Comparison of ENCODE assay signal across 17 mouse cellular contexts in the genomic region with DNA sequence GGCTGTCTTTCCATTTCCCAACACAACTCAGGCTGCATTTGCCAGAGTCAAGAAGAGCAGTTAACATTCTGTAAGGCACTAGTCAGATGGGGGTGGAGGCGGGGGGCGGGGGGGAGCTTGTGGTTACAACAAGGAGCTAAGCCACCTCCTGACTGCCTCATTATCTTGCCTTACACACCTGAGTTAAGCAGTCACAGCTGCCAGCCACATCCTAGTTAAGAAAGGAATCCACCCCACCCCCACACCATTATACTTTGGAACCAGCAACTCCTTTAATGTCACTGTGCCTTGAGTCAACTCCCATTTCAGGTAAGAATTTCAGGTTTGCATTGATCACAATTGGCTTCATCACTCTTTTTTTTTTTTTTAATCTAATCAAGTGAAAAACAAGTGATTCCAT. TPM values are rescaled to one million over a fixed set of nuclear protein-coding genes. Genes with fewer than 3 reads are reported as not detected.
DNase-seq lines count a peak whose midpoint lies in the region; ATAC-seq and TF ChIP-seq lines count a peak whose summit lies in the region.
"Had no signal": no experiment of that assay in that cellular context is flagged by ENCODE, and none has a peak within 500 bp of the region (broad histone marks: within the 10 kb centered on the region; RNA-seq: fewer than 3 reads in every experiment).

No protein-coding gene starts in this region.

- intact Hi-C loops in gastrocnemius, adult 2 months (cut with DNase I): no loop called here

- no peaks in the 10 kb centered on the region for H3K9me3 ChIP-seq in forebrain, embryonic 14.5 days (replicated peaks; ENCODE audit: control insufficient read depth, low read length)
- H3K9me3 ChIP-seq: megakaryocyte, embryonic 14.5 days had no signal

- 20% methylated on average over 1 of the region's 2 CpGs for WGBS in thymus, adult 2 months
- WGBS in forebrain, embryonic 14.5 days: 66% methylated on average over 2 of the region's 2 CpGs

- H3K36me3 ChIP-seq in thymus, adult 2 months (ENCODE audit: control insufficient read depth, insufficient read depth, low read length): no peaks in the 10 kb centered on the region
- H3K36me3 ChIP-seq in forebrain, embryonic 14.5 days (ENCODE audit: control insufficient read depth, insufficient read depth, low read length): no peaks in the 10 kb centered on the region

- no peak for DNase-seq in gastrocnemius, adult 2 months
- no peak for DNase-seq in gastrocnemius, postnatal 25 days
- peak; percentile 48 for DNase-seq in CD4-positive helper T cell, adult 2 months (ENCODE audit: low read depth, low spot score)
- peak; percentile 29 for DNase-seq in brain, adult 2 months (ENCODE audit: low read depth, low spot score)
- DNase-seq in thymus, adult 2 months: peak; percentile 60
- DNase-seq in left cerebral cortex, adult 18-20 months (ENCODE audit: low spot score in 2 of 2): no peak
- no peak for DNase-seq in forebrain, embryonic 14.5 days (ENCODE audit: low spot score)
- DNase-seq: adrenal gland, postnatal 14 days; cerebellum, adult 9-11 months; embryo, embryonic 11 days; heart, postnatal 36 days; kidney, postnatal 10 days had no signal

- TF ChIP-seq CTCF in gastrocnemius, adult 2 months (IDR thresholded peaks at IDR 0.05): no peak
- TF ChIP-seq CTCF in thymus, adult 2 months (IDR thresholded peaks at IDR 0.05; ENCODE audit: borderline replicate concordance, control insufficient read depth, extremely low read depth, insufficient read depth, low read length, poor library complexity): no peak

- no peak overlapping the region for H3K9ac ChIP-seq in forebrain, embryonic 14.5 days (ENCODE audit: low read length)

- ATAC-seq in megakaryocyte, adult 5-6 weeks (ENCODE audit: poor library complexity, severe bottlenecking): no peak
- no peak for ATAC-seq in forebrain, embryonic 14.5 days
- ATAC-seq: forebrain, embryonic 16.5 days; midbrain, embryonic 16.5 days had no signal

- TF ChIP-seq POLR2A in thymus, adult 2 months (IDR thresholded peaks at IDR 0.05; ENCODE audit: control insufficient read depth, extremely low read depth, insufficient read depth, low read length, poor library complexity): no peak

- no peaks in the 10 kb centered on the region for H3K27me3 ChIP-seq in thymus, adult 2 months (ENCODE audit: control insufficient read depth, insufficient read depth, low read length)
- no peaks in the 10 kb centered on the region for H3K27me3 ChIP-seq in forebrain, embryonic 14.5 days (replicated peaks; ENCODE audit: control insufficient read depth, insufficient read depth, low read length)

- H3K27ac ChIP-seq in gastrocnemius, adult 2 months: peak overlapping the region; percentile 76
- peak overlapping the region; percentile 78; the same call in 1 of the 2 replicates for H3K27ac ChIP-seq in thymus, adult 2 months (ENCODE audit: control insufficient read depth, insufficient read depth, low read length)
- no peak overlapping the region for H3K27ac ChIP-seq in forebrain, embryonic 14.5 days (ENCODE audit: low read depth, low read length)

- no peak overlapping the region for H3K4me3 ChIP-seq in gastrocnemius, adult 2 months
- no peak overlapping the region for H3K4me3 ChIP-seq in thymus, adult 2 months (ENCODE audit: control insufficient read depth, insufficient read depth, low read length)
- no peak overlapping the region for H3K4me3 ChIP-seq in forebrain, embryonic 14.5 days (ENCODE audit: low read depth, low read length)
- H3K4me3 ChIP-seq: erythroblast, embryonic 14.5 days; megakaryocyte, embryonic 14.5 days had no signal

- peaks cover 25% of the 10 kb centered on the region for H3K4me1 ChIP-seq in thymus, adult 2 months (replicated peaks; ENCODE audit: control insufficient read depth, insufficient read depth, low read length)
- H3K4me1 ChIP-seq in forebrain, embryonic 14.5 days (ENCODE audit: control insufficient read depth, insufficient read depth, low read length): no peaks in the 10 kb centered on the region

- H3K4me2 ChIP-seq in forebrain, embryonic 14.5 days (ENCODE audit: low read length): no peak overlapping the region

RNA-seq across cellular contexts. Expression of a gene that starts 28.5 kb away (rescaled TPM):
- 10 to 100 TPM; 46.0 to 71.8 TPM for total RNA-seq in gastrocnemius, adult 2 months (2021)
- 10 to 100 TPM; 66.2 to 87.9 TPM for total RNA-seq in gastrocnemius, postnatal 25 days (2021)
- polyA plus RNA-seq in thymus, adult 2 months (2012; rRNA removed): 68.6 and 78.3 TPM in 2 replicates
- total RNA-seq in left cerebral cortex, adult 18-20 months (2021): 10 to 100 TPM; 14.6 to 16.2 TPM
- 160 and 163 TPM in 2 replicates for total RNA-seq in megakaryocyte, adult 5-6 weeks (2015)
- 113 and 130 TPM in 2 replicates for total RNA-seq in megakaryocyte, adult 5-6 weeks (2017)
- 6.1 and 7.1 TPM in 2 replicates for polyA plus RNA-seq in forebrain, embryonic 14.5 days (2014; fragmentation: Nextera tagmentation; extraction: Ambion mirVana)

Comparison
In these comparisons a context has a peak if more than half of its experiments do, and no peak if none do; other contexts are left out.
1. DNase-seq: peak in CD4-positive helper T cell, adult 2 months (single experiment), brain, adult 2 months (single experiment) and thymus, adult 2 months (single experiment); none in gastrocnemius, adult 2 months (single experiment), gastrocnemius, postnatal 25 days (single experiment), left cerebral cortex, adult 18-20 months (0 of 2) and forebrain, embryonic 14.5 days (single experiment).